24 mouse cellular contexts compared by ENCODE assay signal in the genomic region with DNA sequence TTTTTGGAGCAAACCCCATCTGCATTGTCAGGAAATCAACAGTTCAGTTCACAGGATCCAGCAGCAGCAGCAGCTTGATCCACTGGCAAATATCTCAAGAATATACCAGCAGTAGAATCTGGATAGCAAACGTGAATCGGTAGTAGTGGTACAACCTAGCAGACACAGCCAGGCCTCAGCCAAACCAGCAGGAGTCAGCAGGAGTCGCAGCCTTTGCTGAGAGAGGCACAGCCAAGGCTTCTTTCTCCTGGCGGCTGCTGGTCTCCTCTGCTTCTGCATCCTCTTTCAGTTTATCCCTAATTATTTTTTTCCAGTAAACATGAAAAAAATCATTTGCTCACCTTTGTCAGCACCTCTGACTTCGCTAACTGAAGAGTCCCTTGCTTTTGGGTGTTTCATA. TPM values are rescaled to one million over a fixed set of nuclear protein-coding genes. Genes with fewer than 3 reads are reported as not detected.
A peak's percentile ranks its signal among the peaks of the same experiment; 100 is the strongest.
DNase-seq lines count a peak whose midpoint lies in the region; ATAC-seq and TF ChIP-seq lines count a peak whose summit lies in the region.
"Had no signal": no experiment of that assay in that cellular context is flagged by ENCODE, and none has a peak within 500 bp of the region (broad histone marks: within the 10 kb centered on the region; RNA-seq: fewer than 3 reads in every experiment).

No protein-coding gene starts in this region.

- no peak overlapping the region for H3K4me3 ChIP-seq in cerebellum, adult 2 months (replicated peaks; ENCODE audit: insufficient read depth, low read depth, low read length)
- H3K4me3 ChIP-seq in stomach, embryonic 16.5 days (replicated peaks; ENCODE audit: low read length), result no peak overlapping the region
- no peak overlapping the region for H3K4me3 ChIP-seq in lung, postnatal 0 days (ENCODE audit: low read depth, low read length)
- H3K4me3 ChIP-seq: embryonic facial prominence, embryonic 10.5 days; embryonic facial prominence, embryonic 13.5 days; erythroblast, embryonic 14.5 days; forebrain, embryonic 12.5 days; forebrain, embryonic 15.5 days; heart, embryonic 12.5 days; hindbrain, embryonic 12.5 days; hindbrain, embryonic 15.5 days had no signal

- H3K9ac ChIP-seq in stomach, embryonic 16.5 days (ENCODE audit: low read length), result no peak overlapping the region
- H3K9ac ChIP-seq in lung, postnatal 0 days (replicated peaks; ENCODE audit: low read depth), result no peak overlapping the region
- H3K9ac ChIP-seq: embryonic facial prominence, embryonic 13.5 days; forebrain, embryonic 12.5 days; forebrain, embryonic 15.5 days; heart, embryonic 12.5 days; hindbrain, embryonic 12.5 days; hindbrain, embryonic 15.5 days had no signal

- no peak for TF ChIP-seq EP300 in lung, postnatal 0 days (IDR thresholded peaks at IDR 0.05)

- H3K4me2 ChIP-seq in stomach, embryonic 16.5 days (ENCODE audit: low read depth, low read length), result no peak overlapping the region
- H3K4me2 ChIP-seq in lung, postnatal 0 days (replicated peaks; ENCODE audit: low read depth, low read length), result no peak overlapping the region
- H3K4me2 ChIP-seq: embryonic facial prominence, embryonic 13.5 days; forebrain, embryonic 12.5 days; forebrain, embryonic 15.5 days; heart, embryonic 12.5 days; hindbrain, embryonic 12.5 days; hindbrain, embryonic 15.5 days had no signal

- peak; percentile 34 to 54 for DNase-seq in cerebellum, adult 2 months
- no peak for DNase-seq in cerebellum, adult 11-12 months
- peak; percentile 33 to 47 for DNase-seq in cerebellum, postnatal 36 days
- DNase-seq in cerebellum, adult 9-10 months, result no peak
- DNase-seq in left cerebral cortex, postnatal 4 days, result peak; percentile 25
- no peak for DNase-seq in left cerebral cortex, adult 11 months (ENCODE audit: low spot score)
- DNase-seq in lung, postnatal 0 days (ENCODE audit: low spot score), result no peak
- DNase-seq: adrenal gland, adult 8-10 months; adrenal gland, postnatal 25 days; embryo, embryonic 11 days; gastrocnemius, postnatal 10 days; gastrocnemius, postnatal 36 days; heart, postnatal 14 days had no signal

- WGBS in cerebellum, adult 2 months, result 29% methylated on average over 5 of the region's 5 CpGs
- 69% methylated on average over 5 of the region's 5 CpGs for WGBS in stomach, embryonic 16.5 days
- 68% methylated on average over 5 of the region's 5 CpGs for WGBS in lung, postnatal 0 days

- no peak for TF ChIP-seq CTCF in cerebellum, adult 2 months (IDR thresholded peaks at IDR 0.05; ENCODE audit: borderline replicate concordance, insufficient read depth, low read depth, low read length)
- no peak for TF ChIP-seq CTCF in lung, postnatal 0 days (IDR thresholded peaks at IDR 0.05)

- no peak for ATAC-seq in stomach, embryonic 16.5 days (ENCODE audit: insufficient read depth, low FRiP score)
- ATAC-seq in lung, postnatal 0 days, result no peak
- ATAC-seq: activated CD4-positive, CD25-positive, alpha-beta regulatory T cell, adult 4 months; forebrain, embryonic 15.5 days; intestine, postnatal 0 days had no signal

- intact Hi-C loops in left cerebral cortex, postnatal 4 days (cut with DNase I), result no loop called here

- TF ChIP-seq POLR2A in cerebellum, adult 2 months (IDR thresholded peaks at IDR 0.05; ENCODE audit: borderline replicate concordance, insufficient read depth, low read length), result no peak

- no peaks in the 10 kb centered on the region for H3K4me1 ChIP-seq in cerebellum, adult 2 months (ENCODE audit: control insufficient read depth, insufficient read depth, low read length)
- peaks cover 10% of the 10 kb centered on the region for H3K4me1 ChIP-seq in stomach, embryonic 16.5 days (ENCODE audit: control insufficient read depth, insufficient read depth, low read length)
- no peaks in the 10 kb centered on the region for H3K4me1 ChIP-seq in lung, postnatal 0 days (ENCODE audit: insufficient read depth, low read depth, low read length)
- H3K4me1 ChIP-seq: embryonic facial prominence, embryonic 13.5 days; hindbrain, embryonic 15.5 days had no signal

- no peaks in the 10 kb centered on the region for H3K36me3 ChIP-seq in stomach, embryonic 16.5 days (ENCODE audit: control insufficient read depth, insufficient read depth, low read length)
- no peaks in the 10 kb centered on the region for H3K36me3 ChIP-seq in lung, postnatal 0 days (ENCODE audit: insufficient read depth, low read length)
- H3K36me3 ChIP-seq: embryonic facial prominence, embryonic 10.5 days; embryonic facial prominence, embryonic 13.5 days; forebrain, embryonic 12.5 days; forebrain, embryonic 15.5 days; heart, embryonic 12.5 days; hindbrain, embryonic 12.5 days; hindbrain, embryonic 15.5 days had no signal

- no peak overlapping the region for H3K27ac ChIP-seq in cerebellum, adult 2 months (ENCODE audit: insufficient read depth, low read length)
- peak overlapping the region; percentile 17; the same call in 1 of the 2 replicates for H3K27ac ChIP-seq in stomach, embryonic 16.5 days (ENCODE audit: low read length)
- no peak overlapping the region for H3K27ac ChIP-seq in lung, postnatal 0 days (ENCODE audit: low read length)
- H3K27ac ChIP-seq: embryonic facial prominence, embryonic 10.5 days; embryonic facial prominence, embryonic 13.5 days; forebrain, embryonic 12.5 days; forebrain, embryonic 15.5 days; hindbrain, embryonic 12.5 days; hindbrain, embryonic 15.5 days had no signal

- H3K27me3 ChIP-seq in cerebellum, adult 2 months (ENCODE audit: control insufficient read depth, insufficient read depth, low read length), result no peaks in the 10 kb centered on the region
- H3K27me3 ChIP-seq in stomach, embryonic 16.5 days (ENCODE audit: control insufficient read depth, insufficient read depth, low read length), result no peaks in the 10 kb centered on the region
- H3K27me3 ChIP-seq in lung, postnatal 0 days (replicated peaks; ENCODE audit: insufficient read depth, low read length), result no peaks in the 10 kb centered on the region
- H3K27me3 ChIP-seq: embryonic facial prominence, embryonic 13.5 days; forebrain, embryonic 15.5 days; heart, embryonic 12.5 days; hindbrain, embryonic 12.5 days; hindbrain, embryonic 15.5 days had no signal

- no peaks in the 10 kb centered on the region for H3K9me3 ChIP-seq in stomach, embryonic 16.5 days (replicated peaks; ENCODE audit: control insufficient read depth, low read length)
- no peaks in the 10 kb centered on the region for H3K9me3 ChIP-seq in lung, postnatal 0 days (ENCODE audit: low read length)
- H3K9me3 ChIP-seq: embryonic facial prominence, embryonic 10.5 days; embryonic facial prominence, embryonic 13.5 days; forebrain, embryonic 12.5 days; forebrain, embryonic 15.5 days; heart, embryonic 12.5 days; hindbrain, embryonic 12.5 days; hindbrain, embryonic 15.5 days had no signal

RNA-seq across cellular contexts. Expression of gene Itm2b, which starts 10.7 kb away (rescaled TPM):
- polyA plus RNA-seq in cerebellum, adult 2 months (2012; rRNA removed), result 1,793 and 1,993 TPM in 2 replicates
- total RNA-seq in left cerebral cortex, postnatal 4 days (2021), result 100 to 1,000 TPM; 363 to 375 TPM
- polyA plus RNA-seq in stomach, embryonic 16.5 days (2015; fragmentation: Nextera tagmentation; extraction: Ambion mirVana), result 1,005 and 1,128 TPM in 2 replicates
- 1,838 and 1,903 TPM in 2 replicates for polyA plus RNA-seq in lung, postnatal 0 days (2015; fragmentation: Nextera tagmentation; extraction: Ambion mirVana)

Comparison
In these comparisons a context has a peak if more than half of its experiments do, and no peak if none do; other contexts are left out.
1. DNase-seq: peak in cerebellum, adult 2 months (2 of 2), cerebellum, postnatal 36 days (2 of 2) and left cerebral cortex, postnatal 4 days (single experiment); none in cerebellum, adult 11-12 months (single experiment), cerebellum, adult 9-10 months (single experiment), left cerebral cortex, adult 11 months (single experiment) and lung, postnatal 0 days (single experiment).